In the genomic region with DNA sequence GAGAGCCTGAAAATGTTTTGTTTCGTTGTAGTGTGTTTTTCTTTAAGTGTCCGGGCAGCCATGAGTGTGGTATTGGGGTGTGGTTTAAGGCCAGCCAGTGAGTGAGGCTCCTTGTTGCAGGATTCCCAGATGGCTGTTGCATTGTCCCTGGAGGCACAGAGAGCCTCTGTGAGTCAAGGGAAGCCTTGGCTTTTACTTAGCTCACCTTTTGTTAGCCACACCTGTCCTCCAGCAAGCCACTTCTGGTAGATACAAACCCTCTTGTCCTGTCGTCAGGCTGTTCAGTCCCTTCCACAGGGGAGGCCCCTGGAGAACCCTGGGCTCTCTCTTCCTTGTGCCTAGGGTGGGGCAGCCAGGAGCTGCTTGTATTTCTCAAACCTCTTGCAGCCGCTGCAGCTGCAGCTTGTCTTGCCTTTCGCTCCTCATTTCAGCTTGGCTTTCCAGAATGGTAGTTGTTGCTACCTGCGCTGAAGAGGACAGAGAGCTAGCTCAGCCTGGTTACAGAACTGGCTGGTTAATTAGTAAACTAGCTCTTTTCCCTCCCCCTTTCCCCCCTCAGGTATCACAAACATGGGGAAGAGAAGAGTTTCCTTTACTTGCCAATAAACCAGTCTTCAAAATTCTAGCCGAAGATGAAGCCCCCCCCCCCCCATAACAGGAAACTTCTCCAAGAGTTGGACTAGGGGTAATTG, we compare ENCODE assay signal across 8 mouse cellular contexts.
DNase-seq lines count a peak whose midpoint lies in the region; ATAC-seq and TF ChIP-seq lines count a peak whose summit lies in the region.
"Had no signal": no experiment of that assay in that cellular context is flagged by ENCODE, and none has a peak within 500 bp of the region (broad histone marks: within the 10 kb centered on the region; RNA-seq: fewer than 3 reads in every experiment).

No protein-coding gene starts in this region.

- TF ChIP-seq CTCF in E14TG2a.4 (conservative IDR thresholded peaks at IDR 0.05; ENCODE audit: low read length), result no peak
- TF ChIP-seq CTCF in midbrain, postnatal 0 days (IDR thresholded peaks at IDR 0.05), result no peak

- peaks cover 70% of the 10 kb centered on the region for H3K4me1 ChIP-seq in E14TG2a.4 (replicated peaks; ENCODE audit: low read depth, low read length)
- H3K4me1 ChIP-seq in embryonic facial prominence, embryonic 11.5 days (ENCODE audit: control insufficient read depth, insufficient read depth, low read length), result no peaks in the 10 kb centered on the region
- H3K4me1 ChIP-seq in kidney, embryonic 15.5 days, result peaks cover 27% of the 10 kb centered on the region
- no peaks in the 10 kb centered on the region for H3K4me1 ChIP-seq in midbrain, postnatal 0 days (ENCODE audit: insufficient read depth, low read length)

- H3K27me3 ChIP-seq in E14TG2a.4 (ENCODE audit: insufficient read depth, low read length), result no peaks in the 10 kb centered on the region
- no peaks in the 10 kb centered on the region for H3K27me3 ChIP-seq in embryonic facial prominence, embryonic 11.5 days (ENCODE audit: control insufficient read depth, insufficient read depth, low read length)
- no peaks in the 10 kb centered on the region for H3K27me3 ChIP-seq in kidney, embryonic 15.5 days
- H3K27me3 ChIP-seq in midbrain, postnatal 0 days (ENCODE audit: insufficient read depth, low read length), result no peaks in the 10 kb centered on the region

- 60% methylated on average over 7 of the region's 7 CpGs for WGBS in embryonic facial prominence, embryonic 11.5 days
- WGBS in kidney, embryonic 15.5 days, result 70% methylated on average over 7 of the region's 7 CpGs
- 75% methylated on average over 7 of the region's 7 CpGs for WGBS in midbrain, postnatal 0 days

- ATAC-seq in embryonic facial prominence, embryonic 11.5 days (replicated peaks; ENCODE audit: insufficient number of reproducible peaks, low FRiP score, low TSS enrichment, low read depth), result no peak
- peak; percentile 49; the same call in 1 of the 2 replicates for ATAC-seq in kidney, embryonic 15.5 days (replicated peaks; ENCODE audit: low FRiP score)
- ATAC-seq in midbrain, postnatal 0 days (ENCODE audit: low FRiP score), result no peak

- H3K27ac ChIP-seq in embryonic facial prominence, embryonic 11.5 days (replicated peaks; ENCODE audit: low read depth, low read length), result no peak overlapping the region
- H3K27ac ChIP-seq in kidney, embryonic 15.5 days, result peak overlapping the region; percentile 81; the same call in 1 of the 2 replicates
- no peak overlapping the region for H3K27ac ChIP-seq in midbrain, postnatal 0 days (ENCODE audit: low read depth, low read length)

- H3K4me3 ChIP-seq in E14TG2a.4 (replicated peaks; ENCODE audit: low read length), result peak overlapping the region; percentile 46
- no peak overlapping the region for H3K4me3 ChIP-seq in embryonic facial prominence, embryonic 11.5 days (ENCODE audit: low read depth, low read length)
- H3K4me3 ChIP-seq in kidney, embryonic 15.5 days (replicated peaks), result no peak overlapping the region
- H3K4me3 ChIP-seq in midbrain, postnatal 0 days (ENCODE audit: low read depth, low read length), result no peak overlapping the region

- no peak overlapping the region for H3K4me2 ChIP-seq in embryonic facial prominence, embryonic 11.5 days (ENCODE audit: low read depth, low read length)
- peak overlapping the region; percentile 47 for H3K4me2 ChIP-seq in kidney, embryonic 15.5 days
- H3K4me2 ChIP-seq in midbrain, postnatal 0 days (ENCODE audit: low read depth, low read length, poor library complexity, severe bottlenecking), result no peak overlapping the region

- peak; percentile 19 for DNase-seq in embryonic facial prominence, embryonic 11.5 days (ENCODE audit: low spot score)
- DNase-seq in lung, postnatal 10 days, result peak; percentile 6
- no peak for DNase-seq in midbrain, postnatal 0 days (ENCODE audit: low spot score)
- no peak for DNase-seq in spleen, postnatal 36 days (ENCODE audit: low spot score in 2 of 2)
- DNase-seq in embryo, embryonic 10 days (ENCODE audit: low spot score), result no peak
- DNase-seq: layer of hippocampus, postnatal 36 days had no signal

- H3K9ac ChIP-seq in embryonic facial prominence, embryonic 11.5 days (replicated peaks; ENCODE audit: low read length), result no peak overlapping the region
- no peak overlapping the region for H3K9ac ChIP-seq in kidney, embryonic 15.5 days
- H3K9ac ChIP-seq in midbrain, postnatal 0 days (replicated peaks; ENCODE audit: low read length, poor library complexity, severe bottlenecking), result no peak overlapping the region

- no peaks in the 10 kb centered on the region for H3K9me3 ChIP-seq in E14TG2a.4 (ENCODE audit: low read length)
- no peaks in the 10 kb centered on the region for H3K9me3 ChIP-seq in embryonic facial prominence, embryonic 11.5 days (replicated peaks; ENCODE audit: control insufficient read depth, low read length)
- no peaks in the 10 kb centered on the region for H3K9me3 ChIP-seq in kidney, embryonic 15.5 days (replicated peaks)
- H3K9me3 ChIP-seq in midbrain, postnatal 0 days (ENCODE audit: low read length), result no peaks in the 10 kb centered on the region

- peaks cover 27% of the 10 kb centered on the region for H3K36me3 ChIP-seq in E14TG2a.4 (ENCODE audit: insufficient read depth, low read length)
- no peaks in the 10 kb centered on the region for H3K36me3 ChIP-seq in embryonic facial prominence, embryonic 11.5 days (replicated peaks; ENCODE audit: control insufficient read depth, insufficient read depth, low read depth, low read length)
- H3K36me3 ChIP-seq in kidney, embryonic 15.5 days, result no peaks in the 10 kb centered on the region
- no peaks in the 10 kb centered on the region for H3K36me3 ChIP-seq in midbrain, postnatal 0 days (ENCODE audit: insufficient read depth, low read length)

Comparison
In these comparisons a context has a peak if more than half of its experiments do, and no peak if none do; other contexts are left out.
1. DNase-seq: peak in embryonic facial prominence, embryonic 11.5 days (single experiment) and lung, postnatal 10 days (single experiment); none in midbrain, postnatal 0 days (single experiment), spleen, postnatal 36 days (0 of 2) and embryo, embryonic 10 days (single experiment).